Mouse (Mus musculus): ENCODE measurements at regions not wholly inside any gene's neighbourhood (a gene's known extent, or its start where the extent isn't known, plus 50 kb on each side); places are given as distances from the start of the nearest gene placed in this dataset.

DNA sequence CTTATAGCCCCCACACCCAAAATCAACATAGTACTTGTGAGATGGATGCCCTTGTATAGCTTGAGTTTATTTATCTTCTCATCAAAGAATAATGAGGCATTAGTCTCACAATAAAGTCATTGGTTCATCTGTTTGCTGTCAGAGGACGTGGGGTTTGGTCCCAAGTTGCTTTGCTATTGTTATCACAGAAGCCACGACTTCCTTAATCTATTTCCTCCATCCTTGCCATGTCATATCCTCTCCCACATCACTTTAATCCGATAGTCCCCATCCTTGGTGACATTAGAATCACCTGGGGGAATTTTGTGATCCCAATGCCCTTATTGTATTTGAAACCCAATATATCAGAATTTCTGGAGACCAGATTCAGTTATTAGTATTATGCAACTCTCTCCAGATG is 246.8 kb downstream of the Kcnj2 start:
- Histone ChIP-seq H3K4me1 (ENCODE audit: control insufficient read depth, insufficient read depth, low read length) (no peaks in the 10 kb centered on the region), H3K36me3 (ENCODE audit: control insufficient read depth, insufficient read depth, low read length) (no peaks in the 10 kb centered on the region), H3K9ac (ENCODE audit: low read length) (no peak overlapping the region), H3K27ac (ENCODE audit: low read length) (no peak overlapping the region), H3K4me2 (ENCODE audit: low read depth, low read length) (no peak overlapping the region), H3K9me3 (replicated peaks; ENCODE audit: control insufficient read depth, low read length) (no peaks in the 10 kb centered on the region), H3K4me3 (replicated peaks; ENCODE audit: low read length) (no peak overlapping the region), H3K27me3 (ENCODE audit: control insufficient read depth, insufficient read depth, low read length) (no peaks in the 10 kb centered on the region)
- 39% methylated on average over 3 of the region's 3 CpGs for WGBS
- no peak for ATAC-seq (ENCODE audit: insufficient read depth, low FRiP score)

DNA sequence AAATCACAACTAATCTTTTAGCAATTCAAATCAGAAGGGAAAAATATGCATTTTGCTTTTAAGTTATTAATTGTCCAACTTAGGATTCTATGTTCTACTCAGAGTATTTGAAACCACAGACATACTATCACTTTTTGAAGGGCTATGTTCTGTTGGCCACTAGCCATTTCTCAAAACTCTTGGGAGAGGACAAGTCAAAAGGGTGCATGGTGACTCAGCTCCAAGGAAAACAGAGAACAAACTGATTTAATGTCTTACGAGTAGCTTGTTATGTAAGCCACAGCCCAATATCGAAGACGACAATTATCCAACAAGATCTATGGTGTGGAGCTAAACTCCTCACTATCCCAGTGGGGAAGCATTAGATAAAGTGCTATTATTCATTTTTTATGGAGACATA is 247.6 kb downstream of the Kcnj2 start:
- Histone ChIP-seq H3K36me3 (ENCODE audit: control insufficient read depth, insufficient read depth, low read length) (no peaks in the 10 kb centered on the region), H3K9ac (ENCODE audit: low read length) (no peak overlapping the region), H3K27me3 (ENCODE audit: control insufficient read depth, insufficient read depth, low read length) (no peaks in the 10 kb centered on the region), H3K9me3 (replicated peaks; ENCODE audit: control insufficient read depth, low read length) (no peaks in the 10 kb centered on the region), H3K4me3 (replicated peaks; ENCODE audit: low read length) (no peak overlapping the region), H3K27ac (ENCODE audit: low read length) (no peak overlapping the region), H3K4me2 (ENCODE audit: low read depth, low read length) (no peak overlapping the region), H3K4me1 (ENCODE audit: control insufficient read depth, insufficient read depth, low read length) (no peaks in the 10 kb centered on the region)
- 67% methylated on average over 3 of the region's 3 CpGs for WGBS
- no peak for ATAC-seq (ENCODE audit: insufficient read depth, low FRiP score)

DNA sequence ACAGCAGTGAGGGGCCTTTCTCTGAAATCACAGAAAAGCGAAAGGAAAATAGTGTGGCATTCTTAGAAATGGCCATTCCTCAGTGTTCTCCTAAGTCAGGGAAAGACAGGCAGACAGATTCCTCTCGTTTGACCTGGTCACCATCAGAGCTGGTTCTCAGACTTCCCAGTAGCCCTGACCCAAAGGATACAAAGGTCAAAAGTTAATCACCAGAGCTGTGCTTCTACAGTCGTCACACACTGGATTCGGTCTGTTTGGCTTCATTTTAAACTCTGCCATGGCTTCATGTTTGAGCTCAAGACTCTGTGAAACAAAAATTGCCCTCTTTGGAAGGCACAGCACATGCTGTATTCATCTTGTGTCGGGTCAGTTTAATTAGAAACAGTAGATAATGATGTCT is 255.6 kb downstream of the Kcnj2 start:
- no peaks in the 10 kb centered on the region for H3K27me3 ChIP-seq (ENCODE audit: control insufficient read depth, insufficient read depth, low read length)
- 48% methylated on average over 5 of the region's 5 CpGs for WGBS
- H3K36me3 ChIP-seq (ENCODE audit: control insufficient read depth, insufficient read depth, low read length), result no peaks in the 10 kb centered on the region
- no peak overlapping the region for H3K9ac ChIP-seq (ENCODE audit: low read length)
- H3K4me3 ChIP-seq (replicated peaks; ENCODE audit: low read length), result no peak overlapping the region
- no peak overlapping the region for H3K4me2 ChIP-seq (ENCODE audit: low read depth, low read length)
- no peak overlapping the region for H3K27ac ChIP-seq (ENCODE audit: low read length)
- no peaks in the 10 kb centered on the region for H3K9me3 ChIP-seq (replicated peaks; ENCODE audit: control insufficient read depth, low read length)
- no peak for ATAC-seq (ENCODE audit: insufficient read depth, low FRiP score)
- no peaks in the 10 kb centered on the region for H3K4me1 ChIP-seq (ENCODE audit: control insufficient read depth, insufficient read depth, low read length)

DNA sequence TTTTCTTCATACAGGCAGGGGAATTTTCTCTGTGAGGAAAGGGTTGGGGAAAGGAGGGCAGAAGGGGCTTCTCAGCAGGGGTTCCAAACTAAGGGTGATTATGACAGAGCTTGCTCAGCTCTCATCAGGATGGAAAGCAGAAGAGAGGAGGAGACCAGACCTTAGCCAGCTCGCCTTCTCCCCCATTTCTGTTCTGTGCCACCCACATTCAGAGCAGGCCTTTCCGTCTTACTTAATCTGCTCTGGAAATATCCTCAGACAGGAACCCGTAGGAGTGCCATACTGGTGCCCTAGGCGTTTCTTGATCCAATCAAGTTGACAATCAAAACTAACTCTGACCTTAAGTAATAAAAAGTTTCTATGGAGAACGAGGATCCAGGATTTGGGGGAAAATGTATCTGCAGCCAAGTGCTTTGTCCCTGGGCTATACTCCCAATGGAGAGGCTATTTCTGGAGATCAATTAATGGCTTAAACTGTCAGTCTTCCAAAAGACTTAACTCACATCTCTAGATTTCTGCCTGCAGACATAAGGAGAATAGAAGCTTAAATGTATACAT is 258.6 kb downstream of the Kcnj2 start:
- no peak overlapping the region for H3K4me2 ChIP-seq (ENCODE audit: low read depth, low read length)
- no peaks in the 10 kb centered on the region for H3K27me3 ChIP-seq (ENCODE audit: control insufficient read depth, insufficient read depth, low read length)
- WGBS, result 74% methylated on average over 5 of the region's 5 CpGs
- H3K9ac ChIP-seq (ENCODE audit: low read length), result no peak overlapping the region
- H3K27ac ChIP-seq (ENCODE audit: low read length), result no peak overlapping the region
- H3K9me3 ChIP-seq (replicated peaks; ENCODE audit: control insufficient read depth, low read length), result no peaks in the 10 kb centered on the region
- H3K4me3 ChIP-seq (replicated peaks; ENCODE audit: low read length), result no peak overlapping the region
- ATAC-seq (ENCODE audit: insufficient read depth, low FRiP score), result no peak
- no peaks in the 10 kb centered on the region for H3K36me3 ChIP-seq (ENCODE audit: control insufficient read depth, insufficient read depth, low read length)
- H3K4me1 ChIP-seq (ENCODE audit: control insufficient read depth, insufficient read depth, low read length), result no peaks in the 10 kb centered on the region

DNA sequence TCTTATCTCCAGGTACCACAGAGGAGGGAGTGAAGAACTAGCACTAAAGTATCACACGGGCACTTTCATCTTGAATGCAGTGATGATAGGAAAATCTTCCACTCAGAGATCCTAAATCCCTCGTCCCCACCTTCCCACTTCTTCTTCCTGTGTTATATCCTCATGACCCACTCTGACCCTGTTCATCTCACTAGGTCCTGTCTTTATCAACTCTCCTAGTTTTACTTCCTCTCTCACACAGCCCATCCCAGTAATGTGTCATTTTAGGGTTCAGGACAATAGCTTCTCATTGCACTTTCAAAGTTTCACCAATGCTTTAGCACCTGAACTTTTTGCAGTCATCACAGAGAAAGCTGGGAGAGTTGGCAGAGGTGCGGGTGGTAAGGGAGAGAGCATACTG is 261.0 kb downstream of the Kcnj2 start:
- no peak for ATAC-seq (ENCODE audit: insufficient read depth, low FRiP score)
- Histone ChIP-seq H3K27ac (ENCODE audit: low read length) (no peak overlapping the region), H3K4me3 (replicated peaks; ENCODE audit: low read length) (no peak overlapping the region), H3K27me3 (ENCODE audit: control insufficient read depth, insufficient read depth, low read length) (no peaks in the 10 kb centered on the region), H3K9ac (ENCODE audit: low read length) (no peak overlapping the region), H3K4me1 (ENCODE audit: control insufficient read depth, insufficient read depth, low read length) (no peaks in the 10 kb centered on the region), H3K4me2 (ENCODE audit: low read depth, low read length) (no peak overlapping the region), H3K9me3 (replicated peaks; ENCODE audit: control insufficient read depth, low read length) (no peaks in the 10 kb centered on the region), H3K36me3 (ENCODE audit: control insufficient read depth, insufficient read depth, low read length) (no peaks in the 10 kb centered on the region)
- WGBS, result 71% methylated on average over 3 of the region's 3 CpGs

DNA sequence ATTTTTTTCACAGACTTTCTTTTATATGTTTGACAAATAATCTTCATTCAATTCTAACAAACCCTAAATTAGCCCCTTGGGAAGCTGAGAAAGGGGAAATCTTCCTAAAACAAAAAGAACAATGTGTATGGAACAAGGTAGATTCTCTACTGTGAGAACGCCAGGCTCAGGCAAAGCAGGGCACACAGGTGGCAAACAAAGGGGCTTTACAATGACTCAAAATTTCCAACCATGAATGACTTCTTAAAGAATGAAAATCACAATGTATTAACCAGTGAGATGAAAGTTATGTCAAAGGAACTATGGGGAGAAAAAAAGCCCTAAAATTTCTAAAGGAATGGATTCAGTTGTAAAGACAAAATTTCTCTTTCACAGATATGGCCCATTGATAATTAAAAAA is 262.3 kb downstream of the Kcnj2 start:
- no peak for ATAC-seq (ENCODE audit: insufficient read depth, low FRiP score)
- Histone ChIP-seq H3K9me3 (replicated peaks; ENCODE audit: control insufficient read depth, low read length) (no peaks in the 10 kb centered on the region), H3K4me3 (replicated peaks; ENCODE audit: low read length) (no peak overlapping the region), H3K36me3 (ENCODE audit: control insufficient read depth, insufficient read depth, low read length) (no peaks in the 10 kb centered on the region), H3K4me2 (ENCODE audit: low read depth, low read length) (no peak overlapping the region), H3K4me1 (ENCODE audit: control insufficient read depth, insufficient read depth, low read length) (no peaks in the 10 kb centered on the region), H3K9ac (ENCODE audit: low read length) (no peak overlapping the region), H3K27me3 (ENCODE audit: control insufficient read depth, insufficient read depth, low read length) (no peaks in the 10 kb centered on the region), H3K27ac (ENCODE audit: low read length) (no peak overlapping the region)
- WGBS, result 60% methylated on average over 1 of the region's 1 CpGs

DNA sequence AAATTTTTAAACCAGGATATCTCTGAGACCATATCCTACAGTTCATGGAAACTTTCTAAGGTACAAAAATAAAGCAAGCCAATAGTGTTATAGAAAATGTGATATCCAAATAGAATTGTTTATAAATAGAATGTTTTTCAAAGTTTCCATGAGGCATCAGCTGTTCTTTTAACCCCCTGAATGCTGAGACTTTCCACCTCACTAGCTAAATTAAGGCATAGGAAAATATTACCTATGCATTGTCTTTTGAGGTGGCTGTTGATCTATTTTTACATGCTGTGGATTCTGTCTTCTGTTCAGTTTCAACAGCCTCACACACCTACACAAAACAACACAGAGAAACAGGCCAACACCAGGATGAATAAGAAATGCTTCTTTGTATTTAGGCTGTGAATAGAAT is 265.6 kb downstream of the Kcnj2 start:
- no peaks in the 10 kb centered on the region for H3K36me3 ChIP-seq (ENCODE audit: control insufficient read depth, insufficient read depth, low read length)
- H3K4me1 ChIP-seq (ENCODE audit: control insufficient read depth, insufficient read depth, low read length), result no peaks in the 10 kb centered on the region
- no peak overlapping the region for H3K9ac ChIP-seq (ENCODE audit: low read length)
- no peaks in the 10 kb centered on the region for H3K9me3 ChIP-seq (replicated peaks; ENCODE audit: control insufficient read depth, low read length)
- ATAC-seq (ENCODE audit: insufficient read depth, low FRiP score), result no peak
- no peaks in the 10 kb centered on the region for H3K27me3 ChIP-seq (ENCODE audit: control insufficient read depth, insufficient read depth, low read length)
- H3K4me3 ChIP-seq (replicated peaks; ENCODE audit: low read length), result no peak overlapping the region
- H3K4me2 ChIP-seq (ENCODE audit: low read depth, low read length), result no peak overlapping the region
- no peak overlapping the region for H3K27ac ChIP-seq (ENCODE audit: low read length)

DNA sequence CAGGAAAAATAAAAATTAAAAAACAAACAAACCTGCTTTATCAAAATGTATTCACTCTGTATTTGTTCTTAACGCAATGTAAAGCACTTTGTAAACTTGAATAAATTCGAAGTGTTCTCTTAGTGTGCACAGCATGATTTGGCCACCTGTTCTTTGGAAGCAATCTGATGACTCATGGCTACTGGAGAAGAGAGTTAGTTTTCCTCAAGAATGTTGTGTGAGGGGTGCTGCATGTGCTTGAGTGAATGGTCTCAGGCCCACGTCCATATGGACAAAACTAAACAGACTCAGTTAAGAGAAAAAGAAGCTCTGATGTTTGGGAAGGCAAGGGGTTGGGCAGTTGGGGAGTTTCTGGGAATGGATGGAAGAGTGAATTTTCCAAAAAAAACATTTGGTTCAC is 267.1 kb downstream of the Kcnj2 start:
- H3K9me3 ChIP-seq (replicated peaks; ENCODE audit: control insufficient read depth, low read length), result no peaks in the 10 kb centered on the region
- no peak overlapping the region for H3K9ac ChIP-seq (ENCODE audit: low read length)
- no peaks in the 10 kb centered on the region for H3K27me3 ChIP-seq (ENCODE audit: control insufficient read depth, insufficient read depth, low read length)
- H3K4me3 ChIP-seq (replicated peaks; ENCODE audit: low read length), result no peak overlapping the region
- WGBS, result 59% methylated on average over 3 of the region's 3 CpGs
- no peak for ATAC-seq (ENCODE audit: insufficient read depth, low FRiP score)
- no peaks in the 10 kb centered on the region for H3K4me1 ChIP-seq (ENCODE audit: control insufficient read depth, insufficient read depth, low read length)
- no peak overlapping the region for H3K4me2 ChIP-seq (ENCODE audit: low read depth, low read length)
- no peaks in the 10 kb centered on the region for H3K36me3 ChIP-seq (ENCODE audit: control insufficient read depth, insufficient read depth, low read length)
- H3K27ac ChIP-seq (ENCODE audit: low read length), result no peak overlapping the region

DNA sequence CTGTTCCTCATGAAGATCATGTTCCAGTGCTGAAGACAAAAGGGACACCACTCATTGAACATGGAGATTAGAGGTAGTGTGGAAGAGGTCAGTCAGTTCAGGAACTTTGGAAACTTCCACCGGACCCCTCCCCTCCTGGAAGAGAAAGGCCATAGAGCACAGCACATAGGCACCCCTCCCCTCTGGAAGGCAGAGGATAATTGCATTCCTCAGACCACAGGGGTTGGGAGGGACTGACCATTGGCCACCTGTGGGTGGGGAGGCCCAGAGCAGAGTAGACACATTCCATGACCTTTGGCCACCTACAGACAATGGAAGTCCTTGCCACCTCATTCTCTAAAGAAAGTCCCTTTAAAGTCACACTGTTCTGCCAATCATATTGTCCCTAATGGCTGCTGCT is 281.6 kb downstream of the Kcnj2 start:
- no peak for ATAC-seq (ENCODE audit: insufficient read depth, low FRiP score)

DNA sequence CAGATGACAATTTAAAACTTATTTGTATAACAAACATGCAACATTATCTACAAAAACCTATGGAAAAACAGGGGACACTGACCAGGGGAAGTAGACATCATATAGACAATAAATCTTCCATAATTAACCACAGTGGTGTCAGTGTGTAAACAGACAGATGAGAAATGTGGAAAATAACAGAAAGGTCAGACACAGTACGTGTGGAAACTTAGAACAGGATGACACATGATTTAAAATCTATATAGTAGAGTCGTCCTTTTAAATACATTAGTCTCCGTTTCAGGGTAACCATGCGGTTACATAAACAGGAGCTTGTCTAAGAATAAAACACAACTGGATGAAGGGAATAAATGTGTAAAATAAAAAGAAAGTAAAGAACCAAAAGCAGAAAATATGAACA is 284.1 kb downstream of the Kcnj2 start:
- H3K27ac ChIP-seq (ENCODE audit: low read length), result no peak overlapping the region
- 40% methylated on average over 4 of the region's 4 CpGs for WGBS
- ATAC-seq (ENCODE audit: insufficient read depth, low FRiP score), result no peak
- H3K4me2 ChIP-seq (ENCODE audit: low read depth, low read length), result no peak overlapping the region
- H3K9ac ChIP-seq (ENCODE audit: low read length), result no peak overlapping the region
- no peaks in the 10 kb centered on the region for H3K36me3 ChIP-seq (ENCODE audit: control insufficient read depth, insufficient read depth, low read length)
- no peaks in the 10 kb centered on the region for H3K4me1 ChIP-seq (ENCODE audit: control insufficient read depth, insufficient read depth, low read length)
- H3K27me3 ChIP-seq (ENCODE audit: control insufficient read depth, insufficient read depth, low read length), result no peaks in the 10 kb centered on the region
- H3K4me3 ChIP-seq (replicated peaks; ENCODE audit: low read length), result no peak overlapping the region
- no peaks in the 10 kb centered on the region for H3K9me3 ChIP-seq (replicated peaks; ENCODE audit: control insufficient read depth, low read length)

More for the DNA sequence above, 281.6 kb downstream of the Kcnj2 start:
- no peaks in the 10 kb centered on the region for H3K9me3 ChIP-seq (replicated peaks; ENCODE audit: control insufficient read depth, low read length)
- H3K27ac ChIP-seq (ENCODE audit: low read length), result no peak overlapping the region
- no peaks in the 10 kb centered on the region for H3K4me1 ChIP-seq (ENCODE audit: control insufficient read depth, insufficient read depth, low read length)
- H3K4me2 ChIP-seq (ENCODE audit: low read depth, low read length), result no peak overlapping the region
- 21% methylated on average over 1 of the region's 1 CpGs for WGBS
- H3K27me3 ChIP-seq (ENCODE audit: control insufficient read depth, insufficient read depth, low read length), result no peaks in the 10 kb centered on the region
- no peaks in the 10 kb centered on the region for H3K36me3 ChIP-seq (ENCODE audit: control insufficient read depth, insufficient read depth, low read length)
- no peak overlapping the region for H3K9ac ChIP-seq (ENCODE audit: low read length)
- H3K4me3 ChIP-seq (replicated peaks; ENCODE audit: low read length), result no peak overlapping the region
